Mouse (Mus musculus) E14TG2a.4 (cell line): Measurements from ENCODE around the gene Pcdh17.

Source experiments
- CTCF ChIP-seq: conservative IDR thresholded peaks from 2 replicates; pipeline ENCODE4 v1.5.1; 2014; ENCODE audit warnings: low read length
- NANOG ChIP-seq: IDR thresholded peaks from 2 replicates; pipeline ENCODE4 v1.6.1; 2014; ENCODE audit warnings: borderline replicate concordance, low read length, mixed read lengths
- POU5F1 ChIP-seq: IDR thresholded peaks from 2 replicates; pipeline ENCODE4 v1.6.1; 2014; ENCODE audit warnings: low read length, borderline replicate concordance

DNA sequence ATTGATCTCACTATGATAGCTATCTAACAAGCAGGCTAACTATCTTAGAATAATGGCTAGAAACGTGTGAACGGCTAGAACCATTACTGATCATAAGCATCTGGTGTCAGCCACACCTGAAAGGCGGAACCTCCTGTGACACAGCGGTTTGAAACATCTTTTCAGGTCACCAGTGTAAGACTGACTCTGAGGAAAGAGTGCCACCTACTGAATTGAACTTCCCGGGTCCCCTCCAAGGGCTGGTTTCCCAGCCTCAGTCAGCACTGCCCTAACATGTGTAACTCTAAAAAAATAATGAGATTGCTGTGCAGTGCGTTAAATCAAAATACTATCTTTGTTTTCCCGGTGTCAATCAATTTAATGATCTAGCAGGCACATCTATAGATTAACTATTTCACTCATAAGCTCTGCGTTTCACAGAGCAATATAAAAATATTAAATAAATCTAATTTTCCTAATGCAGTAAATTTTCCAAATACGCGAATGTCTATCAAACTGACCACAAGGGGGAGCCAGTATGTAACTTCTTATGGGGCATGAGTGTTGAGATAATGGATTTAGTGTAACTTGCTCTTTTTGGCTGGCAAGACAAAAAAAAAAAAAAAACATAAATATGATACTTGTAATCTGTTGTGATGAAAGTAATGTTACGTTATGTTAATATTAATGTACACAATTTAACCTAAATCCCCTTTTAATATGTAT is 5.1 kb upstream of the Pcdh17 start:
- peak; percentile 43 for TF ChIP-seq CTCF
- no peak for TF ChIP-seq NANOG
- no peak for TF ChIP-seq POU5F1
